ENCODE assay signal across 8 mouse cellular contexts in the genomic region with DNA sequence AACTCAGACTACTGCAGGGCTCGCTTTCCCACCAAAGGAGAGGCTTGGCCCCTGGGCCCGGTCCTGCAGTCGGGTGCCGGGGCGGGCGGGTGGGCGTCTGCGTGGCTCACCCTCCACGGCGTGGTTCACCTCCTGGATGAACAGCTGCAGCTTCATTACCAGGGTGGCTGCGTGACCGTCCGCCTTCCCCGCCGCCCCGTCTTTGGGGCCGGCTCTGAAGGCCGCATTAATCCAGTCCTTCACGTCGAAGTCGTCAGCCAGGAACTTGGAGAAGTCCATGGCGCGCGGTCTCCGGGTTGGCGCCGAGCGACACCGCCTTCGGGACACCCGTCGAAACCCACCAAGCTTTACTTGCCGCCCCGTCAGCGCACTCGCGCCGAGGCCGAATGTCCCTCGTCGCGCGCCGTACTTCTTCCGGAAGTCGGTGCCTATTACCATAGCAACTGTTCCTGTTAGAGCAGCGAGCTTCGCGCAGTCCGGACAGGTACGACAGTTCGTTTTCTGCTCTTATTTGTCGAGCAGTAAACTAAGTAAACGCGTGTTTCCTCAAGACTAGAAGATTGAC. TPM values are rescaled to one million over a fixed set of nuclear protein-coding genes. Genes with fewer than 3 reads are reported as not detected.
DNase-seq lines count a peak whose midpoint lies in the region; ATAC-seq lines count a peak whose summit lies in the region.

Cog7 (minus strand) TSS at position 405 of the 565 bp plus-strand sequence.

- ATAC-seq in inflammation-experienced regulatory T-cells, adult 6 months, result peak; percentile 93
- ATAC-seq in megakaryocyte-erythroid progenitor cell, adult 5-6 weeks (replicated peaks; ENCODE audit: low FRiP score, low TSS enrichment, poor library complexity, severe bottlenecking), result peak; percentile 86

- DNase-seq in adrenal gland, adult (ENCODE audit: inconsistent age in 2 of 2, low spot score in 1 of 2), result peak; percentile 91 to 97
- DNase-seq in embryo, embryonic 10.5 days (ENCODE audit: low spot score), result peak; percentile 92
- peak; percentile 88 for DNase-seq in gastrocnemius, postnatal 14 days
- peak; percentile 88 to 96 for DNase-seq in left cerebral cortex, postnatal 10 days (ENCODE audit: extremely low spot score in 1 of 2, low spot score in 2 of 2)
- peak; percentile 92 for DNase-seq in right cerebral cortex, postnatal 25 days
- peak; percentile 85 to 95 for DNase-seq in urinary bladder, postnatal 4 days (ENCODE audit: low spot score in 2 of 2)

- intact Hi-C loops in gastrocnemius, postnatal 14 days (cut with DNase I; ENCODE audit: low total_unique reads), result no loop called here
- intact Hi-C loops in left cerebral cortex, postnatal 10 days (cut with DNase I), result no loop called here

RNA-seq across cellular contexts. Expression of gene Cog7, which starts in this region (rescaled TPM):
- 1 to 10 TPM; 8.9 to 9.3 TPM for total RNA-seq in gastrocnemius, postnatal 14 days (2021)
- 1 to 10 TPM; 4.6 to 9.4 (median 8.5) TPM for polyA plus RNA-seq in inflammation-experienced regulatory T-cells, adult 6 months (2017; shearing (Covaris generic))
- total RNA-seq in left cerebral cortex, postnatal 10 days (2021), result 10 to 100 TPM; 35.2 to 36.5 TPM
- total RNA-seq in megakaryocyte-erythroid progenitor cell, adult 5-6 weeks (2014; fragmentation: Nextera tagmentation), result 15.1 and 16.2 TPM in 2 replicates
- 10.9 and 11.2 TPM in 2 replicates for total RNA-seq in megakaryocyte-erythroid progenitor cell, adult 5-6 weeks (2017)

Comparison
In these comparisons a context has a peak if more than half of its experiments do, and no peak if none do; other contexts are left out.
1. Peak in every context shown above with its lines: DNase-seq and ATAC-seq.